Mouse (Mus musculus): ENCODE measurements around the gene Wnt6. TPM values are rescaled to one million over a fixed set of nuclear protein-coding genes. Genes with fewer than 3 reads are reported as not detected.

Gene Wnt6
- total RNA-seq, 1 experiment from 2014 or later = 2.2 TPM

- no peak for ATAC-seq (replicated peaks; ENCODE audit: insufficient number of reproducible peaks, low FRiP score, low TSS enrichment, poor library complexity, severe bottlenecking)
Observed at GRCm38 (mm10) chr1:74771931-74772620, 384 bp downstream of the Wnt6 start.

GRCm38 (mm10) chr1:74773136-74773535 is 1.4 kb downstream of the Wnt6 start:
- ATAC-seq (replicated peaks; ENCODE audit: insufficient number of reproducible peaks, low FRiP score, low TSS enrichment, poor library complexity, severe bottlenecking) = peak; percentile 84

GRCm38 (mm10) chr1:74774062-74774461 is 2.4 kb downstream of the Wnt6 start:
- ATAC-seq (replicated peaks; ENCODE audit: insufficient number of reproducible peaks, low FRiP score, low TSS enrichment, poor library complexity, severe bottlenecking) = no peak

GRCm38 (mm10) chr1:74775816-74776215 is 4.1 kb downstream of the Wnt6 start:
- ATAC-seq (replicated peaks; ENCODE audit: insufficient number of reproducible peaks, low FRiP score, low TSS enrichment, poor library complexity, severe bottlenecking) = peak; percentile 48

- ATAC-seq (replicated peaks; ENCODE audit: insufficient number of reproducible peaks, low FRiP score, low TSS enrichment, poor library complexity, severe bottlenecking) = no peak
Observed at GRCm38 (mm10) chr1:74778934-74779486, 7.3 kb downstream of the Wnt6 start.

- ATAC-seq (replicated peaks; ENCODE audit: insufficient number of reproducible peaks, low FRiP score, low TSS enrichment, poor library complexity, severe bottlenecking) = peak; percentile 70; the same call in 1 of the 2 replicates
Observed at GRCm38 (mm10) chr1:74782045-74782444, 10.4 kb downstream of the Wnt6 start.

- no peak for ATAC-seq (replicated peaks; ENCODE audit: insufficient number of reproducible peaks, low FRiP score, low TSS enrichment, poor library complexity, severe bottlenecking)
Observed at GRCm38 (mm10) chr1:74783554-74783953, 11.9 kb downstream of the Wnt6 start.

GRCm38 (mm10) chr1:74784041-74784759 is 12.5 kb downstream of the Wnt6 start:
- 0 out of 2 replicates have a peak, but pooled peaks have one; percentile 46 for ATAC-seq (replicated peaks; ENCODE audit: insufficient number of reproducible peaks, low FRiP score, low TSS enrichment, poor library complexity, severe bottlenecking)

GRCm38 (mm10) chr1:74787846-74788245 is 16.2 kb downstream of the Wnt6 start:
- peak; percentile 53 for ATAC-seq (replicated peaks; ENCODE audit: insufficient number of reproducible peaks, low FRiP score, low TSS enrichment, poor library complexity, severe bottlenecking)

GRCm38 (mm10) chr1:74788603-74789176 is 17.0 kb downstream of the Wnt6 start:
- no peak for ATAC-seq (replicated peaks; ENCODE audit: insufficient number of reproducible peaks, low FRiP score, low TSS enrichment, poor library complexity, severe bottlenecking)

GRCm38 (mm10) chr1:74790095-74790494 is 18.4 kb downstream of the Wnt6 start:
- no peak for ATAC-seq (replicated peaks; ENCODE audit: insufficient number of reproducible peaks, low FRiP score, low TSS enrichment, poor library complexity, severe bottlenecking)

GRCm38 (mm10) chr1:74791249-74791648 is 19.6 kb downstream of the Wnt6 start, which contains the start of gene Wnt10a:
Gene Wnt10a, plus strand, starts transcription at chr1:74791516.
- ATAC-seq (replicated peaks; ENCODE audit: insufficient number of reproducible peaks, low FRiP score, low TSS enrichment, poor library complexity, severe bottlenecking) = no peak

- ATAC-seq (replicated peaks; ENCODE audit: insufficient number of reproducible peaks, low FRiP score, low TSS enrichment, poor library complexity, severe bottlenecking) = no peak
Observed at GRCm38 (mm10) chr1:74792831-74793660, 21.4 kb downstream of the Wnt6 start.

GRCm38 (mm10) chr1:74794487-74795144 is 22.9 kb downstream of the Wnt6 start:
- no peak for ATAC-seq (replicated peaks; ENCODE audit: insufficient number of reproducible peaks, low FRiP score, low TSS enrichment, poor library complexity, severe bottlenecking)

GRCm38 (mm10) chr1:74795145-74795529 is 23.4 kb downstream of the Wnt6 start:
- no peak for ATAC-seq (replicated peaks; ENCODE audit: insufficient number of reproducible peaks, low FRiP score, low TSS enrichment, poor library complexity, severe bottlenecking)

- no peak for ATAC-seq (replicated peaks; ENCODE audit: insufficient number of reproducible peaks, low FRiP score, low TSS enrichment, poor library complexity, severe bottlenecking)
Observed at GRCm38 (mm10) chr1:74797459-74797858, 25.8 kb downstream of the Wnt6 start.

- no peak for ATAC-seq (replicated peaks; ENCODE audit: insufficient number of reproducible peaks, low FRiP score, low TSS enrichment, poor library complexity, severe bottlenecking)
Observed at GRCm38 (mm10) chr1:74800424-74800888, 28.8 kb downstream of the Wnt6 start.

GRCm38 (mm10) chr1:74801631-74802140 is 30.0 kb downstream of the Wnt6 start:
- no peak for ATAC-seq (replicated peaks; ENCODE audit: insufficient number of reproducible peaks, low FRiP score, low TSS enrichment, poor library complexity, severe bottlenecking)
